Mouse (Mus musculus) G1E (cell line): ENCODE measurements around the gene Mettl17.

Experiments
- CTCF ChIP-seq: IDR thresholded peaks from 2 replicates; pipeline ENCODE4 v1.5.1; 2012; ENCODE audit warnings: low read depth, low read length, inconsistent platforms, mixed read lengths
- GATA1 ChIP-seq: IDR thresholded peaks from 2 replicates; pipeline ENCODE4 v1.6.1; 2012; ENCODE audit warnings: borderline replicate concordance, low read length, inconsistent platforms, mixed read lengths

DNA sequence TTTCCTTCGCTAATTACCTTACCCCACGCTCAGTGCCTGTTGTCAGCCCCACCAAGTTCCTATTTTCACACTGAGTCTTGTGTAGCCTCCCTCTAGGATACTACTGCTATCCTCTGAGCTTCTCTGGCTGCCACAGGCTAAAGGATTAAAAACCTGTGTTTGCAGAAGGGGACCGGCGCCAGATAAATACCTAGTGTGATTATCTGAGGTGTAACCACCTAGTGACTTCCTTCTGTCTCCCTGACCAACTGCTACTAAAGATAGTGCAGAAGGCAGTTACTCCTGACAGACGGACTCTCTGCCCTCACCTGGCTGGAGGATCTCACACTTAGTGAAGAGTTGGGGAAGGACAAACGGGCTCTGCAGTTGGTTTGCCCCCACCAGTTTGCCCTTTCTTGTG is 11.4 kb downstream of the Mettl17 start:
- no peak for TF ChIP-seq CTCF
- TF ChIP-seq GATA1 = no peak
